Mouse (Mus musculus): Measurements from ENCODE around the gene Haus8.
A peak's percentile ranks its signal among the peaks of the same experiment; 100 is the strongest.
"Not testable (repeated sequence)": the region's sequence is repeated elsewhere in the genome, so short reads cannot be mapped to it uniquely, and the experiment has no call there.

The Haus8 gene

GRCm38 (mm10) chr8:71272286-71273150 lies at the start of gene Haus8, which contains the start of gene Myo9b:
Gene Haus8, minus strand, starts transcription at chr8:71272934.
Gene Myo9b, plus strand, starts transcription at chr8:71272714.
- DNase-seq: peak; percentile 98

- DNase-seq: not testable (repeated sequence)
Observed at GRCm38 (mm10) chr8:71319760-71320159, 47.0 kb upstream of the Haus8 start.

DNA sequence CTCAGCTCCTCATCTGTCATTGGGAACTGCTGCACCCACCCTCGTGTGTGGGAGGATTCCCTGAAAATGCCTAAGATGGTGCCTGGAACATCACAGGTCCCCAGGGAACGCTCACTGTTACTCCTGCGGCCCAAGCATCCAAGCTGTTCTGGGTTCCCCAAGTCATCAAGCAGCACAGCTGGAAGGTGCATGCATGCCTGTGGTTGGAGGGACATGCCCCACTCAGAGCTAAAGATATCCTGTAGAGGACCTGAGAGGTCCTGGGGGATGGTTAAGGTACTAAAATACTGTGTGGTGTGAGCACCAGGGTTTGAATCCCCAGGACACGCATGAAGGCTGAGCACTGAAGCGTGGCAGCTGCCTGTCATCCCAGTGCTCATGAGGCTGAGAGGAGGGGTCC lies 45.9 kb upstream of the Haus8 start:
- not testable (repeated sequence) for DNase-seq

- DNase-seq: no peak
Observed at GRCm38 (mm10) chr8:71316486-71317031, 43.8 kb upstream of the Haus8 start.

- DNase-seq: no peak
Observed at GRCm38 (mm10) chr8:71315972-71316371, 43.2 kb upstream of the Haus8 start.

- DNase-seq: no peak
Observed at GRCm38 (mm10) chr8:71313951-71314350, 41.2 kb upstream of the Haus8 start.

- DNase-seq: peak; percentile 18
Observed at GRCm38 (mm10) chr8:71312700-71313099, 40.0 kb upstream of the Haus8 start.

- DNase-seq: no peak
Observed at GRCm38 (mm10) chr8:71310446-71310845, 37.7 kb upstream of the Haus8 start.

- DNase-seq: no peak
Observed at GRCm38 (mm10) chr8:71307913-71308312, 35.2 kb upstream of the Haus8 start.

DNA sequence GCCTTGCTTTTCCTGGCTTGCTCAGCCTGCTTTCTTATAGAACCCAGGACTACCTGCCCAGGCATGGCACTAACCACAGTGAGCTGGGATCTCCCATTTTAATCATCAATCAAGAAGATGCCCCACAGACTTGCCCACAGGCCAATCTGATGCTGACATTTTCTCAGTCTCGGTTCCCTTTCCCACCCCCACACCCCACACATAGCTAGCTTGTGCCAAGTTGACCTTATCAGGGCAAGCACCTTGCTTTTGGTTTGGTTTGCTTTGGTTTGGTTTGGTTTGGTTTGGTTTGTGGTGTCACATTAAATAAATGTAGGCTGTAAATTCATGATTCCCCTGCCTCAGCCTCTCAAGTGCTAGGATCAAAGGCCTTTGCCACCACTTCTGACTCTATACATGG lies 34.6 kb upstream of the Haus8 start:
- no peak for DNase-seq

- DNase-seq: no peak
Observed at GRCm38 (mm10) chr8:71305988-71306387, 33.3 kb upstream of the Haus8 start.

GRCm38 (mm10) chr8:71303632-71304031 lies 30.9 kb upstream of the Haus8 start:
- DNase-seq: no peak

- no peak for DNase-seq
Observed at GRCm38 (mm10) chr8:71302788-71303187, 30.1 kb upstream of the Haus8 start.

GRCm38 (mm10) chr8:71299716-71300115 lies 27.0 kb upstream of the Haus8 start:
- DNase-seq: no peak

DNA sequence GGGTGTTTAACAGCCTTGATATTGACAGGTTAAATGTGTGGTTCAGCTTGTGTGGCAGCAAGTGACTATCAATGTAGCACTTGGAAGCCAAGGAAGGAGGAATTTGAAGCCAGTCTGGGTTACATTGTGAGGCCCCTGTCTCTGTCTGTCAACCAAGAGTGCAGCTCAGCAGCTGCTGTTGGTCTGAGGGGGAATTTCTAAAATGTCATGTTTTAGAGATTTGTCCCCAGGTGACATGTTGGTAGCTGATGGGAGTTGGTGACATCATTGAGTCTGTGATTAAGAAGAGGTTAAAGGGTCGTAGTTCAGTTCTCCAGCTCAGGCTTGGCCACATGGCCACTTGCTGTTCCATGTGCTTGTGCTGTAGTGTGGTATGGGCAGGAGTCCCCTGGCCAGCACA lies 24.7 kb upstream of the Haus8 start:
- DNase-seq: no peak

DNA sequence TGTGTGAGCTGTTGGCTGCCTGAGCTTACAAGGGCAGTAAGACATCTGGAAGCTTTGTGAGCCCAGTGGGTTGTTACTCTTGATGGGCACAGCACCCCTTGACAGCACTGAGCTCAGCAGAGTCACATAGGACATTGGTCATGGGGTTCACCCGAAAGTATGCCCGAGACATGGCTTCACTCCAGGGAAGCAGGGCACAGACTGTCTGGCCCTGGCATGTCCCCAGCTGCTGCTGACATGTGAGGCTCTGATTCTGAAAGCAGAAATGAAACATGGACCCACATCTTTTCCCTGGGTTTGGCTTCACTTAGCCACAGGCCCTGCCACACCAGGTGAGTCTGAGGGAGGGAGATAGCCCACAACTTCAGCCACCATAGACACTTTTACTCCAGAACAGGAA lies 24.1 kb upstream of the Haus8 start:
- DNase-seq: no peak

DNA sequence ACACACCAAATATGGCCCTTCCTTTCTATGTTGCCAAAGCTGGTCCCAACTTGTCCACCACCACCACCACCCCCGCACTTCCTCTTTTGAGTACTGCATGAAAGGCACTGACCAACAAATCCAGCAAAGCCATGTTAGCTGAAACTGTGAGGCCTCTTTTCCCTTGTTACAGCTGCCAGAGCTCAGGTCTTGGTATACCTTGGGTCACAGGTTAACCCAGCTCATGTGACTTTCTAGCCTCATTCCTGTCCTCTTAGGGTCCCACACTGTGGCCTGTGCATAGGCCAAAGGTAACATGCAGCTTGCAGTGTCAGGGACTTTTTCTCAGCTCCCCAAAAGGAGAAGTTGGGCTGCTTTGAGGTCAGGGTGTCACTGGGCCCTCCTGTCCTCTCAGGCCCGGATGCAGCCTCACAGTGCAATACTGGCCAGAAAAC lies 23.5 kb upstream of the Haus8 start:
- DNase-seq: no peak

- not testable (repeated sequence) for DNase-seq
Observed at GRCm38 (mm10) chr8:71293930-71294329, 21.2 kb upstream of the Haus8 start.

DNA sequence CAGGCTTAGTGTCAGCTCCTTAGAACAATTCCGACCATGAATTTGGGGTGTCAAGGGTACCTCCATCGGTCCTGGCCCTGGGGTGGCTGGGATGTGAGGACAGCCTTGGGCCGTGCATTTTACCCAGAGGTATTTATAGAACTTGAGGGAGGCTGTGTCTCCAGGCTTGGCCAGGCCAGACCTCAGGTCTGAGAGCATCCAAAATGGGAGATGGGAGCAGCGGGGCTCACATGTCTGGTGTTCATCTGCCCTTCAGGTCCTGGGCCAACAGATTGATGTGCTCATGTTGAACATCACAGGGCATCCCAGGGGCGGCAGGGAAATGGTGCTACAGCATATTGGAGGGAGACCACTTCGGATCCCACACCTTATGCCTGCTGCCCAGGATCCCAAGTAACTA lies 18.6 kb upstream of the Haus8 start:
- no peak for DNase-seq

DNA sequence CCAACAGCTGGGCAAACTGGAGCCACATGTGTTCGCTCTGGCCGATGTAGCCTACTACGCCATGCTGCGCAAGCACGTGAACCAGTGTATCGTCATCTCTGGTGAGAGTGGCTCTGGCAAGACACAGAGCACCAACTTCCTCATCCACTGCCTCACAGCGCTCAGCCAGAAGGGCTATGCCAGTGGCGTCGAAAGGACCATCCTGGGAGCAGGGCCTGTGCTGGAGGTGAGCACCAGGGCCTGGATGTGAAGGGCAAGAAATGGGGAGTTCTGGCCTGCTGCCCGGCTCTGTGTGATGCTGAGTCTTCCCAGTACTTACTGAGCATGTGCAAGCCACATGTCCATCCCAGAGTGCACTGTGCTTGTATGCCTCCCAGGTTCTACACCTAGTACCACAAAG lies 18.2 kb upstream of the Haus8 start:
- no peak for DNase-seq

GRCm38 (mm10) chr8:71290211-71290610 lies 17.5 kb upstream of the Haus8 start:
- no peak for DNase-seq

DNA sequence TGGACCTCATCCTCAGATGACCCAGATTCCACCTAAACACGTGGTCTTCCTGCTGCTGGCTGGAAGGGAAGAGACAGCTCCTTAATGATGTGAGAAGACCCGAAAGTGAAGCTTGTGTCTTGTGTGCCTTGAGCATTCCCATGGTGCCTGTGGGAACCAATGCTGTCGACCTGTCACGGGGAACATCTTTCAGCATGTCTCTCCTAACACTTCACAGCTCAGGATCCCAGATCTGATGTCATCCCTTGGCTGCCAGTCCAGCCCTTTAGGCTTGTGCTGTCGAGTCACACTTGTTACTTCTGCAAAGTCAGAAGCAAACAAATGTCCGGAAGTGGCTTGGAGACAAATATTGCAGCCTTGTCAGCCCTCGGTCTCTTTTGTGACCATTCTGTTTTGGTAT lies 16.4 kb upstream of the Haus8 start:
- DNase-seq: no peak

- DNase-seq: no peak
Observed at GRCm38 (mm10) chr8:71288441-71288949, 15.8 kb upstream of the Haus8 start.

DNA sequence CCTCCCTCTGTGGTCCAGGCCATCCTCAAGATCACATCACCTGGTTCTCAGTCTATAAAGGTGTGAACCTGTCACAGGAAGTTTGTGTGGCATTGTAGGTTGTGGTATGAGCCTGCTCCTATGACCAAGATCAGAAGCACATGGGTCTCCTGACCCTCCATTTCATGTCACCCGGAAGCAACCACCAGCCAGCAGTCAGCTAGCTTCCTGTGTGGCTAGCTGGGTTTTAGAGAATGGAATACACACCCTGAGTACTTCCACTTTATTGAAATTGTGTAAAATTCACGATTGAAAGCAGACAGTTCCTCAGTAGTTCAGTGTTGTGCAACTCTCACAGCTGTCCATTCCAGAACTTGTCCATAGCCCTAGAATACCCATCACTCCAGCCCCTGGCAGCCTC lies 13.5 kb upstream of the Haus8 start:
- not testable (repeated sequence) for DNase-seq
